Mouse (Mus musculus) stomach, embryonic 16.5 days (tissue): ENCODE data around the gene Spock1. TPM values are rescaled to one million over a fixed set of nuclear protein-coding genes. Genes with fewer than 3 reads are reported as not detected.

ENCODE experiments used
- ATAC-seq: fragments of 200-750 bp; cut with Nextera tagmentation; 2 replicates; pipeline ENCODE4 v1.8.0; 2017; ENCODE audit warnings: moderate number of reproducible peaks, moderate TSS enrichment; ENCODE audit not compliant: insufficient read depth, low FRiP score
- H3K27ac ChIP-seq: fragments of 300-500 bp; sonication (generic); 2 replicates; pipeline ENCODE4 v1.5.1; 2014; ENCODE audit warnings: low read length
- H3K27me3 ChIP-seq: fragments of 300-500 bp; sonication (generic); 2 replicates; pipeline ENCODE4 v1.6.1; 2014; ENCODE audit warnings: low read length, control low read depth, mixed read lengths; ENCODE audit not compliant: control insufficient read depth, insufficient read depth
- H3K36me3 ChIP-seq: fragments of 300-500 bp; sonication (generic); 2 replicates; pipeline ENCODE4 v1.6.1; 2014; ENCODE audit warnings: low read length; ENCODE audit not compliant: control insufficient read depth, insufficient read depth
- H3K4me1 ChIP-seq: fragments of 300-500 bp; sonication (generic); 2 replicates; pipeline ENCODE4 v1.6.1; 2014; ENCODE audit warnings: low read length, control low read depth, mixed read lengths; ENCODE audit not compliant: control insufficient read depth, insufficient read depth
- H3K4me2 ChIP-seq: fragments of 300-500 bp; sonication (generic); 2 replicates; pipeline ENCODE4 v1.6.1; 2014; ENCODE audit warnings: low read depth, low read length, mixed read lengths
- H3K4me3 ChIP-seq: fragments of 300-500 bp; sonication (generic); replicated peaks from 2 replicates; pipeline ENCODE4 v1.5.1; 2014; ENCODE audit warnings: mild to moderate bottlenecking, low read length
- H3K9ac ChIP-seq: fragments of 300-500 bp; sonication (generic); 2 replicates; pipeline ENCODE4 v1.6.1; 2014; ENCODE audit warnings: low read length
- H3K9me3 ChIP-seq: fragments of 300-500 bp; sonication (generic); replicated peaks from 2 replicates; pipeline ENCODE4 v1.6.1; 2016; ENCODE audit warnings: low read length, control low read depth; ENCODE audit not compliant: control insufficient read depth
- WGBS: fragments of 180-500 bp; shearing (Covaris S2); extraction: QIAGEN DNeasy Blood & Tissue Kit; methylation state at CpG from one replicate; pipeline ENCODE4 v1.1.7; 2014; 5-methylcytosine and 5-hydroxymethylcytosine counted together
- polyA plus RNA-seq: library from polyadenylated mRNA; unstranded; fragments of >200 nt; fragmentation: Nextera tagmentation; extraction: Ambion mirVana; gene quantifications from 2 replicates; pipeline ENCODE4 v1.2.1, GENCODE M21; 2015

Spock1 gene
- polyA plus RNA-seq, 1 experiment from 2014 or later, result 2.8 TPM

GRCm38 (mm10) chr13:57679591-57679990 is 228.5 kb downstream of the Spock1 start:
- Histone ChIP-seq H3K36me3 (no peaks in the 10 kb centered on the region), H3K27ac (no peak overlapping the region), H3K4me1 (no peaks in the 10 kb centered on the region), H3K4me2 (no peak overlapping the region), H3K27me3 (no peaks in the 10 kb centered on the region), H3K9ac (no peak overlapping the region), H3K9me3 (no peaks in the 10 kb centered on the region), H3K4me3 (no peak overlapping the region)
- WGBS, result 72% methylated on average over 2 of the region's 2 CpGs
- no peak for ATAC-seq

- WGBS, result 91% methylated on average over 1 of the region's 1 CpGs
- no peak overlapping the region for H3K4me3 ChIP-seq
- H3K27me3 ChIP-seq, result no peaks in the 10 kb centered on the region
- no peak for ATAC-seq
- no peaks in the 10 kb centered on the region for H3K9me3 ChIP-seq
- H3K4me1 ChIP-seq, result no peaks in the 10 kb centered on the region
- H3K4me2 ChIP-seq, result no peak overlapping the region
- H3K27ac ChIP-seq, result no peak overlapping the region
- no peak overlapping the region for H3K9ac ChIP-seq
- no peaks in the 10 kb centered on the region for H3K36me3 ChIP-seq
These were observed 231.3 kb downstream of the Spock1 start for GRCm38 (mm10) chr13:57676820-57677219.

GRCm38 (mm10) chr13:57673399-57673798 is 234.7 kb downstream of the Spock1 start:
- 90% methylated on average over 1 of the region's 1 CpGs for WGBS
- Histone ChIP-seq H3K4me3 (no peak overlapping the region), H3K4me1 (no peaks in the 10 kb centered on the region), H3K36me3 (no peaks in the 10 kb centered on the region), H3K27me3 (no peaks in the 10 kb centered on the region), H3K9ac (no peak overlapping the region), H3K27ac (no peak overlapping the region), H3K9me3 (no peaks in the 10 kb centered on the region), H3K4me2 (no peak overlapping the region)
- no peak for ATAC-seq

- H3K4me1 ChIP-seq, result no peaks in the 10 kb centered on the region
These were observed 235.4 kb downstream of the Spock1 start for GRCm38 (mm10) chr13:57672762-57673161.

GRCm38 (mm10) chr13:57671919-57672318 is 236.2 kb downstream of the Spock1 start:
- Histone ChIP-seq H3K4me2 (no peak overlapping the region), H3K9me3 (no peaks in the 10 kb centered on the region), H3K27me3 (no peaks in the 10 kb centered on the region), H3K36me3 (no peaks in the 10 kb centered on the region), H3K4me1 (no peaks in the 10 kb centered on the region), H3K4me3 (no peak overlapping the region), H3K9ac (no peak overlapping the region), H3K27ac (no peak overlapping the region)
- 70% methylated on average over 9 of the region's 9 CpGs for WGBS
- no peak for ATAC-seq

More at GRCm38 (mm10) chr13:57672762-57673161, 235.4 kb downstream of the Spock1 start:
- no peak overlapping the region for H3K27ac ChIP-seq
- no peak overlapping the region for H3K9ac ChIP-seq
- no peaks in the 10 kb centered on the region for H3K27me3 ChIP-seq
- peak; percentile 44; the same call in 1 of the 2 replicates for ATAC-seq
- H3K4me3 ChIP-seq, result no peak overlapping the region
- H3K36me3 ChIP-seq, result no peaks in the 10 kb centered on the region
- H3K4me2 ChIP-seq, result no peak overlapping the region
- H3K9me3 ChIP-seq, result no peaks in the 10 kb centered on the region
- 75% methylated on average over 3 of the region's 3 CpGs for WGBS

GRCm38 (mm10) chr13:57671322-57671721 is 236.8 kb downstream of the Spock1 start:
- 68% methylated on average over 5 of the region's 5 CpGs for WGBS
- H3K9me3 ChIP-seq, result no peaks in the 10 kb centered on the region

GRCm38 (mm10) chr13:57667621-57668020 is 240.5 kb downstream of the Spock1 start:
- Histone ChIP-seq H3K9ac (no peak overlapping the region), H3K9me3 (no peaks in the 10 kb centered on the region), H3K27ac (no peak overlapping the region), H3K4me1 (no peaks in the 10 kb centered on the region), H3K4me2 (no peak overlapping the region), H3K36me3 (no peaks in the 10 kb centered on the region), H3K27me3 (no peaks in the 10 kb centered on the region), H3K4me3 (no peak overlapping the region)
- WGBS, result 69% methylated on average over 3 of the region's 3 CpGs
- no peak for ATAC-seq

More at GRCm38 (mm10) chr13:57671322-57671721, 236.8 kb downstream of the Spock1 start:
- H3K4me3 ChIP-seq, result no peak overlapping the region
- ATAC-seq, result no peak
- no peaks in the 10 kb centered on the region for H3K36me3 ChIP-seq
- no peaks in the 10 kb centered on the region for H3K27me3 ChIP-seq
- no peak overlapping the region for H3K4me2 ChIP-seq
- H3K27ac ChIP-seq, result no peak overlapping the region
- H3K4me1 ChIP-seq, result no peaks in the 10 kb centered on the region
- no peak overlapping the region for H3K9ac ChIP-seq

- Histone ChIP-seq H3K27ac (no peak overlapping the region), H3K36me3 (no peaks in the 10 kb centered on the region), H3K4me3 (no peak overlapping the region), H3K4me2 (no peak overlapping the region), H3K27me3 (no peaks in the 10 kb centered on the region), H3K9ac (no peak overlapping the region), H3K9me3 (no peaks in the 10 kb centered on the region), H3K4me1 (no peaks in the 10 kb centered on the region)
- ATAC-seq, result no peak
- WGBS, result 50% methylated on average over 9 of the region's 9 CpGs
These were observed 241.8 kb downstream of the Spock1 start for GRCm38 (mm10) chr13:57666173-57666842.

- Histone ChIP-seq H3K27ac (no peak overlapping the region), H3K4me1 (no peaks in the 10 kb centered on the region), H3K9me3 (no peaks in the 10 kb centered on the region), H3K36me3 (no peaks in the 10 kb centered on the region), H3K9ac (no peak overlapping the region), H3K4me3 (no peak overlapping the region), H3K27me3 (no peaks in the 10 kb centered on the region), H3K4me2 (no peak overlapping the region)
- no peak for ATAC-seq
- WGBS, result 66% methylated on average over 4 of the region's 4 CpGs
These were observed 245.6 kb downstream of the Spock1 start for GRCm38 (mm10) chr13:57662554-57662953.
